Mouse (Mus musculus) kidney, postnatal 36 days (tissue): Measurements from ENCODE around the gene Zfyve26.
"Not testable (repeated sequence)": the region's sequence is repeated elsewhere in the genome, so short reads cannot be mapped to it uniquely, and the experiment has no call there.

Source experiments
- DNase-seq, 2 experiments: peaks; one replicate each; pipeline ENCODE4 v3.0.0; 2021 to 2022; ENCODE audit warnings: mixed read lengths in 2 of 2

Gene Zfyve26

DNA sequence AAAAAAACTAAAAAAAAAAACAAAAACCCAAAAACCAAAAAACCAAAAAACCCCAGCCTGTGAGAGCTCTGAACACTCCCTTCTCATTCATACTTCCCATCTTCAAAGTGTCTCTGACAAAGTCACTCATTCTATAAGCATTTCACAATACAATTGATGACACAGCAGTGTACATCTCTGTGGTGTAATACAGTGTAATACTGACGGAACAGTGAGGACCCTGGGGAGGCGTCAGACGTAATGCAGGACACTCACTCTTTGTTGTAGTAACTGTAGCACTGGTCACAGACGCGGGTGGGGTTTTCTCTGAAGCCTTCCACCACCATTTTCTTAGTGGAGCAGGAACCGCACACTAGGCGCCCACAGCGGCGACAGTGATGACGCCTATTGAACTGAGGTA, 41.1 kb downstream of the Zfyve26 start:
- no peak for DNase-seq

DNA sequence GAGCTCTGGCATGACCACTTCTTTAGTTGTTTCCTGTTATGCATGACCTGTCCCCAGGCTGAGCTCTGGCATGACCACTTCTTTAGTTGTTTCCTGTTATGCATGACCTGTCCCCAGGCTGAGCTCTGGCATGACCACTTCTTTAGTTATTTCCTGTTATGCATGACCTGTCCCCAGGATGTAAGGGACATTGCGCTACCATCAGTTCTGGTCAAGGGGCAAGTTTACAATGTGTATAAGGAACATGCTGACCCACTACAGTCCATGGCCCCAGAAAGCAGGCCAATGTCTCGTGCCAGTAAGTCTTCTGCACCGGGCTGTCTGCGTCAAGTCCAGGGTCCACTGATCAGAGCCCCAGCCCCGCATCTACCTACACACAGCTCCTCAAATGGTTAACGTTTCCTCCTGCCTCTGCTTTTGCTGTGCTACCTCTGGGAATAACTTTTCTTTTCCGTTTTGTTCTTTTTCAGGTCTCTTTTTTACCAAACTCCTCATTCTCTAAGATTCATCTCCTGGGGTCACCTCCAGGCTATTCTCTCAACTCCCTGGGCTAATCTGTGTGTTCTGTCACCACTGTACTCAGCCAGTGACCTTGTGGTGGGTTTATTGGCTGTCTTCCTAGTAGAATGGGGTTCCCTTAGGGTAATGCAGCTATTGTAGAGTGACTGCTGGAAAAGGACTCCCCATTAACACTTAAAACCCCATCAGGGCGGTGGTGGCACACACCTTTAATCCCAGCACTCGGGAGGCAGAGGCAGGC, 42.6 kb downstream of the Zfyve26 start:
- peak; percentile 26 to 28 for DNase-seq

DNA sequence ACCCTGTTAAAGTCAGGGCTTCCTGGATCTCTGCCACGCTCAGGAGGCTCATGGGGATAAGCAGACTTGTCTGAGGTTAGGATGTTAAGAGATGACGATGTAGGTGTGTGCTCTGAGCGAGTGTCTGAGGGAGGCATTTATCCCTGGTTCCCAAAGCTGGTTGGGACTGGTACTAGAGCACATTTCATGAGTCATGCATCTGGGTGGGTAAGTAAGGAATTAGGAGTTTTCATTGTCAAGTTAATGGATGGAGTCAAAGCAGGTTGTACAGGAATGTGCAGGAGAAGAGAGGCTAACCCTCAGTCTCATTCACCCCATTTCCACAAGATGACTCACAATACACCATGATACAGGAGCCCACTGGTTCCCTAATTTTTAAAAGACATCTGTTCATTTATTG, 48.0 kb downstream of the Zfyve26 start:
- DNase-seq = no peak

DNA sequence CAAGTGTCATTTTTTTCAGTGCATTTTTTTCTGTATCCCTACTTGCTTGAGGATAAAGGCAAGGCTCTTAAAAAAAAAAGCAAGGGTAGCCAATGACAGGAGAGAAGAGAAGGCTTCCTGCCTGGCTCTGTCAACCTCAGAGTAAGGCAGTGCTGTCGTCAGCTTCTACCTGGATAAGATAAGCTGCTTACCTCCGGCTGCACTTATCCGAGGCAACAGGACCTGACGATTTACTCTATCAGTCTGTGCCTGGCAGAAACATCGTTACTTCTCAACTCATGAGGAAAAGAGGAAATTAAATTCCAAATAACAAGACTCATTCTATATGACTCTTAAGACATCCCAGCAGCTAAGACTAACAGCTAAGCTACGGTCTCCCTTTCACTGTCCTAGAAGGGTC, 53.2 kb downstream of the Zfyve26 start:
- DNase-seq = no peak

DNA sequence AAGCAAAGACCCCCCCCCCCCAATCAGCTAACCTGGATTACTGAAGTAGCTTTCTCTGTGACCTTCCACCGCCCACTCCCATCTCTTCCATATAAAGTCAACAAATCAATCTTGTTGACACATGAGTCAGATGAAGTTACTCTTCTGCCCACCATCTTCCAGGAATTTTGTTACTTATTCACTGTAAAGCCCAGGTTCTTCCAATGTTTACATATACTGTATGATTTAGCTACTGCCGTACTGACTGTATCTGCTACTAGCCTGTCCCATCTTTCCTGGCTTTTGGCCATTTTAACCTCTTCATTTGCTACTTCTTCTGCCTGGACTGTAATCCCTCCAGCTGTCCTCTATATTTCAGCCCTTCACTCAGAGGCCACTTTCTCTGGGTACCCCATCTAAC, 54.1 kb downstream of the Zfyve26 start:
- DNase-seq = no peak

DNA sequence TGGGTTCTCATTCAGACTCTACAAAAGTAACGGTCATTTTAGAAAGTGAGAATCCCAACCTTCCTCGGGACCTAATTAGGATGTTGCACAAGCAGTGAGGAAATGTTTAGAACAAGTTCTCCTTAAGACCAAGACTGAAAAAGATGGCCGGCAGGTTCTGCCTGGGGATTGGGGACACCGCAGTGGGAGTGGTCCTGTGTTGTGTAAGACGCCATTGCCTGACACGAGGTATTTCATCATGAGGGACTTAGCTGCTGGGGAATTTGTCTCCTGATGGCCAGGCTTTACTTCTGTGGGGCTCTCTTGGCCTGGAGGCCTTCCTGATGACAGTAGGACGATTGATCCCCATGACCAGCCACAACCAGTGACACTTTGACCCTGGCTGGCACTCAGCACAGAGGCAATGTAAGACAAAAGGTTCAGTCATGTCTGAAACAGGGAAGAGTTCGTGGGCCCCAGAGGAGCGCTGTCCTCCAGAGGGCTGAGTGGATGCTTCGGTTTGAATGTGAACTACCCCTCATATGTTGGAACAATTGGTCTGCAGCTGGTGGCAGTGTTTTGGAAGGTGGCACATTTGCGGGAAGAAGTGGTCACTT, 60.5 kb downstream of the Zfyve26 start:
- no peak for DNase-seq

DNA sequence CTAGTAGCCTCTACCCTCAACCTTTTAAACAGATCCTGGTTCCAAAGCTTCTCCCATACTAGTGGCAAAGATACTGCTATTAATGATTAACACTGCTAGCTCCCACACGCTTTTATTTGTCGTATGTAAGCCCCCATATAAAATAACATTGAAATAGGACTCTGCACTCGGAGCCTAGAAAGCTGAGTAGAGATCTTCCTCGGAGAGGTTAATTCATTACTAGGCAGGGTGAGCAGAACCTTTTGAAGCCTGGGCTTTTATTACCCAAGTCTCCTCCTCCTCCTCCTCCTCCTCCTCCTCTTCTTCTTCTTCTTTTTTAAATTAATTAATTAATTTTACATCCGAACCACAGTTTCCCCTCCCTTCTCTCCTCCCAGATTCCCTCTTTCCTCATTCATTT, 78.6 kb downstream of the Zfyve26 start:
- peak in 1 of 2 experiments; percentile 16 for DNase-seq

DNA sequence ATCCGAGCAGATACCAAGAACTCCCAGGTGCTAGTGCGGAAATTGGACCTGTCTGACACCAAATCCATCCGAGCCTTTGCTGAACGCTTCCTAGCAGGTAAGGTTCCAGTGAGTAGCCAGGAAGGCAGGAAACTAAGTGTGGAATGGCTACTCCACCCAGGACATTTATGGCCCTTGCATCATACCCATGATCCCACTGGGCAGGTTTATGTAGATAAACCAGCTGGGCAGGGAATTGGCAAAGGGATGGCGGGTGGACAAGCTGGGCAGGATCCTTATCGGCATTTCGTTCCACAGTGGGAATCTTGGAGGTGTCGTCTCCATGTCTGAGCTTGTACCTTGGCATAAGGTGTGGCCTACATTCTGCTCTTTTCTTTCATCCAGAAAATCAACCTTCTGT, 84.7 kb downstream of the Zfyve26 start:
- DNase-seq = no peak

DNA sequence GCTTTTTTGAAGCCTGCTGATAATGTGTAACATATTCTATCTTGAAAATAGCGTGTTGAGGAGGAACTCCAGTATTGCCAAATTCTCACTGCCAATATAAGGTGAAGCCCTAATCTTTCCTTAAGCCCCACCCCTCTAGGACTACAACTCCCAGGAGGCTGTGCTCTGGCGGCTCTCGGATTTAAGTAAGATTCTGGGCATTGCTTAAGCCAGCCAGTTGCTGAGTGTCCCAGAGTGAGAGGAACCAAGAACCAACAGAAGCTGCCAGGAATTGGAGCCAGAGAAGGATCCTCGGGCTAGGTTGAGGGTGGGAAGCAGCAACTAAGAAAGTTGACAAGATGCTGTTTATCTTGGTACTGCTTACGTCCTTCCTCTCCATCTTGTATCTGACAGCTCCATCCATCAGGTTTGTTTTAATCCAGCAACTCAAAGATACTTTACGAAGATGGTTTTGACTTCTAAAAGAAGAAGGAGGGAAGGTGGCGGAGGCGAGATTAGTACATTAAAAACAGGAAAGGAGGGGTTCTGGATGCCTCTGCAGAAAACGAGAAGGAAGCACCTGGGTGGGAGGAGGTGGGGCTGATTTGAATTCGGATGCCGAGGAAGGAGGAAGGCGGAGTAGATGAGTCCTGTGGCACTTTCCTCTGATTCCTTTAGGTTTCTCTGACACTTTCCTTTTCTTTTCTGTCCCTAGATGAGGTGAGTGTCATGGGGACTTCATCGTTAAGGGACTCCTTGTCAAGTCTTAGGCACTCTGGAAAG, 87.2 kb downstream of the Zfyve26 start, which contains the start of gene Rdh12:
Gene Rdh12, plus strand, starts transcription at position 212 of the 762 bp plus-strand sequence.
- DNase-seq = peak; percentile 26 to 55

DNA sequence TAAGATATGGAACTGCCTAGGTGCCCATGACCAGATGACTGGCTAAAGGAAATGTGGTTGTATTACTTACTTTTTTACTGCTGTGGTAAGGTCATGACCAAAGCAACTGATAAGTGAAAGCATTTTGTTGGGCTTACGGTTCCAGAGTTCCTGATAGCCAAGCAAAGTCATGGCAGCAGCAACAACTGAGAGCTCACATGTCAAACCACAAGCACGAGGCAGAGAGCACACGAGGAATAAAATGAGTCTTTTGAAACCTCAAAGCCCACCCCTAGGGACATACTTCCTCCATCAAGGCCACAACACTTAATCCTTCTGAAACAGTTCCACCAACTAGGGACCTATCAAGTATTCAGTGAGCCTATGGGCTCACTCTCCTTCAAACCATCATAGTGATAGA, 94.2 kb downstream of the Zfyve26 start:
- no peak for DNase-seq

DNA sequence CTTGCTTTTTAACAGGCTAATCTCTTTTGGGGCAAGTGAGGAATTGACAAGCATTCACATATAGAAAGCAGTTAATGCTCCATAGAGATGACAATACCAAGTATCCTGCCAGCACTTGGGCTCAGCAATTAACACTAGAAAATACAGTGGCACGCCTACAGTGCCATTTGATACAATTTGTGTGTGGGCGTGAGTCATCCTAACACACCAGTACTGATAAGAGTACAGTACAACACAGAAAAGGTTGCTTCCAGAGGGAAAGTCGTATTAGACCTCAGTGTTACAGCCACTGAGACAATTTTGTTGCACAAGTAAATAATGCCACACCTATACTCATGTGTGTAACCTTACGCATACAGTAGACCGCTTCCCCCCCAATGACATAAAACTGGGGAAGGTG, 99.0 kb downstream of the Zfyve26 start:
- DNase-seq = no peak

DNA sequence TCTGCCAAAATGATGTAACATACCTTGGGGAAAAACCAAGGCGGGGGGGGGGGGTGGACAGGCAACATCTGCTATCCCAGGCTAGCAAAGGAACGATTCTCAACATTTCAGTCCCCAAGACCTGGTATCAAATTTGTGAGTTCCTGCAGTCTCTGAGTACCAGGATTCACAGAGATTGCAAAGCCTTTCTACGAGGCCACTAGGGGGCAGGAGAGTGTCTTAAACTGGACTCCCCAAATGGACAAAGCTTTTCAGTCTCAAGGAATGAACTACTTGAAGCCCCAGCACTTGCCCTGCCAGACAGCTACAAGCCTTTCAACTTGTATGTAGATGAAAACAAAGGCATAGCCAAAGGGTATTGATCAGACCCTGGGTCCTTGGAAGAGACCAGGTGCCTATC, 102.7 kb downstream of the Zfyve26 start:
- DNase-seq = peak; percentile 75 to 88

DNA sequence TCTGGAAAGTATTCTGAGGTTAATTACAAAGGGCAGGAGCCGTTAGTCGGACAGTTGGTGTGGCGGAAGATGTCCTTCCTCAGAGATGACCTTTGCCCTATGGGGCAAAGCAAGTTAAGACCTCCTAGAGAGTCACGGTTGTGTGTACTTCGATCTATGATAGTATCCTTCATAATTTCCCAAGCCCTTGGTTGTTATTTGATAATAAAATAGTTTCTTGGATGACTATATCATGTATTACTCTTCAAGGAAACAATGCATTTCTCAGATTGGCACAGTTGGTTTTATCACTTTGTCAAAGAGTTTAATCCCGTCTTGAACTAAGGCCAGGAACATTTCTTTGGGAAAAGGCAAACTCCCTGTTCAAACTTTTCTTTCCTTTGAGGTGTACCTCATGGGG, 103.9 kb downstream of the Zfyve26 start, which contains the start of gene Rdh11:
Gene Rdh11, minus strand, starts transcription at position 101 of the 400 bp plus-strand sequence.
- DNase-seq = no peak

DNA sequence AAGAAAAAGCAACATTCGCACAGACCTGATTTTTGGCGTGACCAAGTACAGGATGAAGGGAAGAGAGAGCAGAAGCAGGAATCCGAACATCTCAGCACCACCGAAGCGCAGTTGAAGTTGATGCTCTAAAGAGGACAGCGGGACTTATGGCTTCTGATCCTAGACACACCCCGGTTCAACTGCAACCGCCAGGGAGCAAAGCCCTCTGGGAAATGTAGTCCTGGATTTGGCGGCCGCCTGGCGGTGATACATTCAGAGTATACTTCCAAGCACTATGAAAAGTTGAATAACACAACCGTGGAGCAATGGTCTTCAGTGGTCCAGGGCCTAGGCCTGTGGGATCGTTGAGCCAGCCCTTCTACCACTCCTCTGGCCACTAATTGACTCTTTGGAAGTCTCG, 104.4 kb downstream of the Zfyve26 start:
- peak; percentile 72 to 84 for DNase-seq

DNA sequence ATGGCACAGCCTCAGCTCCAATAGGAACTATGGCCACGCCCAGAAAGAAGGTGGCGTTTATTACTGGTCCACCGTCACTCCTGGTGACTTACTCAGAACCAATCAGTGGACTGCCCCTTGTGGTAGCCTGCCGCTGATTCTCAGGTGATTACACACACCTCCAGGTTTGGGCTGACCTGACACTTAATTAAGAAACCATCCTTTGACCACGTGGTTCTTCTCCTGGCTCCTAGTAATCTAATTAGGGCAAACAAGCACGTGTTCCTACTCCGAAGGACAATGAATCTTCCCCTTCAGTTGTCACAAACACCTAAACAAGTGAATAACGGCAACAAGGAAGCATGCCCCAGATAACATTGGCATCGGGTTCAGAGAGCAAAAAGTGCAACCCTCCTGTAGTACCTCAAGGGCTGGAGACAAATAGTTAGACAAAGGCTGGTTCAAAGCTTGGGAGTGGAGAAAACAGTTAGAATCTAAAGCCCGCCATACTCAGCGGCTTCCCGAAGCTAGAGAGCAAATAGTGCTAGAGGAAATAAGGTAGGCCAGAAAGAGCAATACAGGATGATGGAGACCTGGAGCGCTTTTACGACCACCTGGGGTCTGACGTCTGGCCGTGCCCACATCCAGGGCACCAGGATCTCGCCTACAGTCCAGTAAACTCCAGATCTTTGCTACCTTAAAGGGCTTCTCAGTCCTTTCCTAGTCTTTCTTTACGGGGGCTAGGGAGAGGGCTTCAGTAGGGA, 105.0 kb downstream of the Zfyve26 start:
- DNase-seq = peak; percentile 69 to 72

DNA sequence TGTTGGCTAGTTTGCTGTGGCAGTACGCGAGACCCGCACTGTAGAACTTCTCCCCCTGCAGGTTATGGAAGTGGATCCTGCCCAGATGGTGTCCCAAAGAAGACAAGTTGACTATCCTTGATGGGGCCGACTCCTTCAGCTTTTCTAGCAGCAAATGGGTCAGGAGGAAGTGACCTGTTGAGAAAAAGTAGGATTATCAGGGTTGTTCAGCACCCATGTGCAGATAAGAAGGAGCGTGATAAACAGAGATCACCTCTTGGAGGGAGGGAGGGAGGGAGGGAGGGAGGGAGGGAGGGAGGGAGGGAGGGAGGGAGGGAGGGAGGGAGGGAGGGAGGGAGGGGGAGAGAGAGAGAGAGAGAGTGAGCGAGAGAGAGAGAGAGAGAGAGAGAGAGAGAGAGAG, 110.9 kb downstream of the Zfyve26 start:
- DNase-seq = not testable (repeated sequence)
